Mouse (Mus musculus) spleen, adult 12 weeks (tissue): ENCODE data around the gene Cacna1i.

Experiments
- DNase-seq: peaks from one replicate; pipeline ENCODE4 v3.0.0; 2022; ENCODE audit warnings: low spot score

Cacna1i gene

GRCm38 (mm10) chr15:80410661-80411060 lies 123.6 kb downstream of the Cacna1i start:
- no peak for DNase-seq

- no peak for DNase-seq
These were observed 126.0 kb downstream of the Cacna1i start for GRCm38 (mm10) chr15:80413070-80413469.

- DNase-seq = no peak
These were observed 127.1 kb downstream of the Cacna1i start for GRCm38 (mm10) chr15:80413988-80414721.

- DNase-seq = no peak
These were observed 128.1 kb downstream of the Cacna1i start for GRCm38 (mm10) chr15:80415132-80415531.

GRCm38 (mm10) chr15:80417066-80417465 lies 130.0 kb downstream of the Cacna1i start:
- DNase-seq = no peak

- DNase-seq = no peak
These were observed 131.1 kb downstream of the Cacna1i start for GRCm38 (mm10) chr15:80418146-80418545.

- no peak for DNase-seq
These were observed 143.3 kb downstream of the Cacna1i start for GRCm38 (mm10) chr15:80430324-80430723.

- no peak for DNase-seq
These were observed 149.9 kb downstream of the Cacna1i start for GRCm38 (mm10) chr15:80436961-80437360.

DNA sequence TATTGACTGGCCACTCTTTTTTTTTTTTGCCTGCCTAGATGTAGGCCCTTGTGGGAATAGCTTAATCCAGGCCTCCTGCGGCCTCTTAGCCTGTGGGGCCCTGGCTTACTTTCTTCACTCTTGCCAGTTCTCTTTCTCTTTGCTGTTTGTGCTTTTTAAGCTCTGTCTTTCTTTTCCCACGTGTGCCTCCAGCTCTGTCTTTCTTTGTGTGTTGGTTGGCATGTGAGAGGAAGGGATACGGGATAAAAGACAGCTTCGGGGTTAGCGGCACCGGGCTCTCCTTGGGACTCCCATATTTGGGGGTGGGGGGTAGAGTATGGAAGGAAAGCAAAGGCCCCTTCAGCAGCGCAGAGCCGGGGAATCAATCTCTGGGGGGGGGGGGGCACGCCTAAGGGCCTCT lies 151.0 kb downstream of the Cacna1i start:
- no peak for DNase-seq

- no peak for DNase-seq
These were observed 151.4 kb downstream of the Cacna1i start for GRCm38 (mm10) chr15:80438423-80438822.

- DNase-seq = no peak
These were observed 153.2 kb downstream of the Cacna1i start for GRCm38 (mm10) chr15:80440195-80440594.

GRCm38 (mm10) chr15:80445956-80446687 lies 159.1 kb downstream of the Cacna1i start:
- no peak for DNase-seq
